ENCODE assay signal across 7 mouse cellular contexts in genomic region chrX:159043432-159043831, GRCm38 (mm10).
A peak's percentile ranks its signal among the peaks of the same experiment; 100 is the strongest.
DNase-seq lines count a peak whose midpoint lies in the region; ATAC-seq and TF ChIP-seq lines count a peak whose summit lies in the region.

No protein-coding gene starts in this region.

- WGBS in neural tube, embryonic 15.5 days, result 15% methylated on average over 3 of the region's 3 CpGs
- 11% methylated on average over 3 of the region's 3 CpGs for WGBS in embryonic facial prominence, embryonic 14.5 days
- 19% methylated on average over 3 of the region's 3 CpGs for WGBS in kidney, embryonic 16.5 days
- WGBS in lung, embryonic 15.5 days, result 15% methylated on average over 3 of the region's 3 CpGs
- WGBS in spleen, adult 2 months, result 9% methylated on average over 3 of the region's 3 CpGs

- TF ChIP-seq POLR2A in spleen, adult 2 months (IDR thresholded peaks at IDR 0.05; ENCODE audit: low read depth, low read length), result no peak

- H3K27ac ChIP-seq in neural tube, embryonic 15.5 days (replicated peaks), result no peak overlapping the region
- H3K27ac ChIP-seq in embryonic facial prominence, embryonic 14.5 days (replicated peaks; ENCODE audit: low read depth, low read length), result no peak overlapping the region
- H3K27ac ChIP-seq in kidney, embryonic 16.5 days (ENCODE audit: low read length), result no peak overlapping the region
- no peak overlapping the region for H3K27ac ChIP-seq in lung, embryonic 15.5 days
- H3K27ac ChIP-seq in spleen, adult 2 months (ENCODE audit: insufficient read depth, low read length), result no peak overlapping the region

- H3K4me3 ChIP-seq in neural tube, embryonic 15.5 days (replicated peaks), result no peak overlapping the region
- H3K4me3 ChIP-seq in embryonic facial prominence, embryonic 14.5 days (ENCODE audit: low read depth, low read length), result no peak overlapping the region
- no peak overlapping the region for H3K4me3 ChIP-seq in kidney, embryonic 16.5 days (ENCODE audit: low read length)
- H3K4me3 ChIP-seq in lung, embryonic 15.5 days, result no peak overlapping the region
- H3K4me3 ChIP-seq in spleen, adult 2 months (ENCODE audit: extremely low read depth, insufficient read depth, insufficient read length), result no peak overlapping the region

- DNase-seq in neural tube, embryonic 10.5 days (ENCODE audit: extremely low spot score, low spot score), result peak; percentile 36
- peak; percentile 57 to 71 for DNase-seq in adrenal gland, adult 18-20 months (ENCODE audit: low spot score in 2 of 2)
- peak; percentile 56 for DNase-seq in embryonic facial prominence, embryonic 14.5 days (ENCODE audit: low spot score)
- DNase-seq in spleen, adult 2 months (ENCODE audit: low read depth in 1 of 2, low spot score in 2 of 2), result peak; percentile 23 to 64

- H3K9me3 ChIP-seq in neural tube, embryonic 15.5 days (replicated peaks), result no peaks in the 10 kb centered on the region
- H3K9me3 ChIP-seq in embryonic facial prominence, embryonic 14.5 days (ENCODE audit: control insufficient read depth, low read length), result no peaks in the 10 kb centered on the region
- no peaks in the 10 kb centered on the region for H3K9me3 ChIP-seq in kidney, embryonic 16.5 days (ENCODE audit: low read length)
- no peaks in the 10 kb centered on the region for H3K9me3 ChIP-seq in lung, embryonic 15.5 days

- H3K4me2 ChIP-seq in neural tube, embryonic 15.5 days, result no peak overlapping the region
- H3K4me2 ChIP-seq in embryonic facial prominence, embryonic 14.5 days (ENCODE audit: low read depth, low read length), result no peak overlapping the region
- no peak overlapping the region for H3K4me2 ChIP-seq in kidney, embryonic 16.5 days (replicated peaks; ENCODE audit: low read depth, low read length)
- no peak overlapping the region for H3K4me2 ChIP-seq in lung, embryonic 15.5 days

- H3K4me1 ChIP-seq in neural tube, embryonic 15.5 days, result no peaks in the 10 kb centered on the region
- no peaks in the 10 kb centered on the region for H3K4me1 ChIP-seq in embryonic facial prominence, embryonic 14.5 days (ENCODE audit: control insufficient read depth, insufficient read depth, low read length)
- no peaks in the 10 kb centered on the region for H3K4me1 ChIP-seq in kidney, embryonic 16.5 days (ENCODE audit: insufficient read depth, low read length)
- H3K4me1 ChIP-seq in lung, embryonic 15.5 days, result no peaks in the 10 kb centered on the region
- H3K4me1 ChIP-seq in spleen, adult 2 months (ENCODE audit: control insufficient read depth, insufficient read depth, insufficient read length), result no peaks in the 10 kb centered on the region

- TF ChIP-seq CTCF in spleen, adult 2 months (IDR thresholded peaks at IDR 0.05; ENCODE audit: extremely low read depth, insufficient read depth, insufficient read length, insufficient replicate concordance), result peak; percentile 25; the same call in 1 of the 2 replicates

- H3K27me3 ChIP-seq in neural tube, embryonic 15.5 days (replicated peaks), result no peaks in the 10 kb centered on the region
- no peaks in the 10 kb centered on the region for H3K27me3 ChIP-seq in embryonic facial prominence, embryonic 14.5 days (replicated peaks; ENCODE audit: control insufficient read depth, insufficient read depth, low read length)
- H3K27me3 ChIP-seq in kidney, embryonic 16.5 days (ENCODE audit: insufficient read depth, low read length), result no peaks in the 10 kb centered on the region
- no peaks in the 10 kb centered on the region for H3K27me3 ChIP-seq in lung, embryonic 15.5 days
- no peaks in the 10 kb centered on the region for H3K27me3 ChIP-seq in spleen, adult 2 months (ENCODE audit: control insufficient read depth, insufficient read depth, low read length)

- no peak for ATAC-seq in neural tube, embryonic 15.5 days (ENCODE audit: low FRiP score)
- no peak for ATAC-seq in embryonic facial prominence, embryonic 14.5 days (ENCODE audit: low read depth)
- ATAC-seq in kidney, embryonic 16.5 days (ENCODE audit: low FRiP score, low TSS enrichment), result peak; percentile 54; the same call in 1 of the 2 replicates
- peak; percentile 35; the same call in 1 of the 2 replicates for ATAC-seq in lung, embryonic 15.5 days (ENCODE audit: borderline replicate concordance, extremely low read depth, low FRiP score, low TSS enrichment)

- H3K9ac ChIP-seq in neural tube, embryonic 15.5 days (replicated peaks), result no peak overlapping the region
- H3K9ac ChIP-seq in embryonic facial prominence, embryonic 14.5 days (ENCODE audit: low read depth, low read length), result no peak overlapping the region
- H3K9ac ChIP-seq in kidney, embryonic 16.5 days (replicated peaks; ENCODE audit: low read length), result no peak overlapping the region
- H3K9ac ChIP-seq in lung, embryonic 15.5 days, result no peak overlapping the region

- H3K36me3 ChIP-seq in neural tube, embryonic 15.5 days, result no peaks in the 10 kb centered on the region
- no peaks in the 10 kb centered on the region for H3K36me3 ChIP-seq in embryonic facial prominence, embryonic 14.5 days (ENCODE audit: control insufficient read depth, insufficient read depth, low read length)
- no peaks in the 10 kb centered on the region for H3K36me3 ChIP-seq in kidney, embryonic 16.5 days (ENCODE audit: insufficient read depth, low read length)
- H3K36me3 ChIP-seq in lung, embryonic 15.5 days, result no peaks in the 10 kb centered on the region
- no peaks in the 10 kb centered on the region for H3K36me3 ChIP-seq in spleen, adult 2 months (ENCODE audit: control insufficient read depth, insufficient read depth, low read length)

Comparison
In these comparisons a context has a peak if more than half of its experiments do, and no peak if none do; other contexts are left out.
1. ATAC-seq: peak in kidney, embryonic 16.5 days (single experiment) and lung, embryonic 15.5 days (single experiment); none in neural tube, embryonic 15.5 days (single experiment) and embryonic facial prominence, embryonic 14.5 days (single experiment).
2. Peak in every context shown above with its lines, with median percentiles within 50 percentile points of each other: DNase-seq.